Mouse (Mus musculus) kidney, adult 2 months (tissue): ENCODE results near the gene Mtmr1.

Experiments used
- CTCF ChIP-seq: fragments of 200-500 bp; conservative IDR thresholded peaks from 2 replicates; pipeline ENCODE4 v1.5.1; 2011; ENCODE audit warnings: low read depth, mild to moderate bottlenecking, control low read depth, low read length, moderate library complexity, mixed read lengths; ENCODE audit not compliant: insufficient read depth, insufficient read length
- POLR2A ChIP-seq: fragments of 200-500 bp; IDR thresholded peaks from one replicate; pipeline ENCODE4 v1.6.1; 2011; ENCODE audit warnings: low read depth, low read length, control low read depth

DNA sequence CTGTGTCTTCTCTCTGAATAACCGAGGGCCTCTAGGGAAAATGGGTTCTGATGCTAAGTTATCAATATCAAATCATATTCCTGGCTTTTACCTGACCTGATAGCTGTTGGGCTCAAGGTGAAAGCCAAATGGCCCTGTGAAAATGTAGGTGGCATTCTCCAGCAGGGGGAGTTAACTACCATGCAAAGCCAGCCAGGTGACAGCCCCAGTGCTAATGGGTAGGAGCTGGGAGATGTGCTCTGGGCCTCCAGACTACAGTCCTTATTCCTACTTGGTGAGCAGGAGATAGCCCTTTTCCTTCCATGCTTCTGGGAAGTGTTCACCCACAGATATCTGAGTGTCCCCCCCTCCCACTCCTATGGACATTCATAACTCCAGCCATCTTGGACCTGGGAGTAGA lies 60.3 kb downstream of the Mtmr1 start:
- TF ChIP-seq POLR2A (no peak), CTCF (peak; percentile 32; the same call in 1 of the 2 replicates)
